Mouse (Mus musculus): Measurements from ENCODE around the gene Baz2b.

The Baz2b gene

GRCm38 (mm10) chr2:60117867-60118266 is 91.8 kb downstream of the Baz2b start:
- no peaks in the 10 kb centered on the region for H3K36me3 ChIP-seq (ENCODE audit: insufficient read depth, low read length)
- H3K4me1 ChIP-seq (replicated peaks; ENCODE audit: low read depth, low read length), result peaks cover 16% of the 10 kb centered on the region
- no peak for TF ChIP-seq CTCF (conservative IDR thresholded peaks at IDR 0.05; ENCODE audit: low read length)
- no peak for TF ChIP-seq NANOG (IDR thresholded peaks at IDR 0.05; ENCODE audit: borderline replicate concordance, low read length)
- TF ChIP-seq POU5F1 (IDR thresholded peaks at IDR 0.05; ENCODE audit: borderline replicate concordance, low read length), result no peak
- H3K27me3 ChIP-seq (ENCODE audit: insufficient read depth, low read length), result no peaks in the 10 kb centered on the region
- no peak overlapping the region for H3K4me3 ChIP-seq (replicated peaks; ENCODE audit: low read length)
- no peaks in the 10 kb centered on the region for H3K9me3 ChIP-seq (ENCODE audit: low read length)

DNA sequence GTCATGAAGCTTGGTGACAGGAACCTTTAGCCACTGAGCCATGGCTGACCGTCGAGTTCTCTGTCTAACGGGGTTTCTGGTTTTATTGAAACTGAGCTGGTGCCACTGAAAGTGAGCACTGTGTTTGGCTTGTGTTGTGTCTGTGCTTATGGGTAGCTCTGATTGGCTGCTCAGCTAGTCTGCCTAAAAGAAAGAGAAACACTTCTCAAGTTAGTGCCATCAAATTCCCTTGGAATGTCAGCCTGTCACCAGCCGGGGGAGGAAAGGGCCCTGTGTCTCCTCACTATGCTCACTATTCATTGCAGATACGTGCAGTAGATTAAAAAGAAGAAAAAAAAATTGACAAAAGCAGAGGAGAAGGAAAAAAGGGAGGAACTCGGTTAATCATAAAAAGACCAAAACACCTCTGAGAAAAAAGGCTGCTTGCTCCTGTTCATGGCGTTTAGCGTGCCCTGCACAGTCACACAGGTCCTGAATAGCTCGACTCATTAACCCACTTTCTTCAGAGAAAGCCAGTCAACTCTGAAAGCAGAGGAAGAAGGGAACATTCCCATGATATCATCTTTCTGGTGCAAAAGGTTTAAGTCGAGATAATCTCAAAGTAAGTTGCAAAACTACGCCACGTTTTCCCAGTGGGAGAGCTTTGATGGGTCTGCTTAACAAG is 93.6 kb downstream of the Baz2b start:
- Histone ChIP-seq H3K4me3 (replicated peaks; ENCODE audit: low read length) (no peak overlapping the region), H3K9me3 (ENCODE audit: low read length) (no peaks in the 10 kb centered on the region), H3K36me3 (ENCODE audit: insufficient read depth, low read length) (no peaks in the 10 kb centered on the region), H3K27me3 (ENCODE audit: insufficient read depth, low read length) (no peaks in the 10 kb centered on the region), H3K4me1 (replicated peaks; ENCODE audit: low read depth, low read length) (peaks cover 10% of the 10 kb centered on the region)
- TF ChIP-seq NANOG (IDR thresholded peaks at IDR 0.05; ENCODE audit: borderline replicate concordance, low read length), result no peak
- TF ChIP-seq CTCF (conservative IDR thresholded peaks at IDR 0.05; ENCODE audit: low read length), result no peak
- no peak for TF ChIP-seq POU5F1 (IDR thresholded peaks at IDR 0.05; ENCODE audit: borderline replicate concordance, low read length)

- TF ChIP-seq POU5F1 (IDR thresholded peaks at IDR 0.05; ENCODE audit: borderline replicate concordance, low read length) (no peak), NANOG (IDR thresholded peaks at IDR 0.05; ENCODE audit: borderline replicate concordance, low read length) (no peak), CTCF (conservative IDR thresholded peaks at IDR 0.05; ENCODE audit: low read length) (no peak)
- no peaks in the 10 kb centered on the region for H3K9me3 ChIP-seq (ENCODE audit: low read length)
Measured at GRCm38 (mm10) chr2:60114901-60115300, 94.7 kb downstream of the Baz2b start.

GRCm38 (mm10) chr2:60113661-60114560 is 95.7 kb downstream of the Baz2b start:
- TF ChIP-seq NANOG (IDR thresholded peaks at IDR 0.05; ENCODE audit: borderline replicate concordance, low read length) (no peak), POU5F1 (IDR thresholded peaks at IDR 0.05; ENCODE audit: borderline replicate concordance, low read length) (no peak), CTCF (conservative IDR thresholded peaks at IDR 0.05; ENCODE audit: low read length) (no peak)
- Histone ChIP-seq H3K4me1 (replicated peaks; ENCODE audit: low read depth, low read length) (peaks cover 10% of the 10 kb centered on the region), H3K36me3 (ENCODE audit: insufficient read depth, low read length) (no peaks in the 10 kb centered on the region), H3K4me3 (replicated peaks; ENCODE audit: low read length) (no peak overlapping the region), H3K9me3 (ENCODE audit: low read length) (no peaks in the 10 kb centered on the region), H3K27me3 (ENCODE audit: insufficient read depth, low read length) (no peaks in the 10 kb centered on the region)

More at GRCm38 (mm10) chr2:60114901-60115300, 94.7 kb downstream of the Baz2b start:
- H3K36me3 ChIP-seq (ENCODE audit: insufficient read depth, low read length), result no peaks in the 10 kb centered on the region
- H3K27me3 ChIP-seq (ENCODE audit: insufficient read depth, low read length), result no peaks in the 10 kb centered on the region
- H3K4me1 ChIP-seq (replicated peaks; ENCODE audit: low read depth, low read length), result peaks cover 10% of the 10 kb centered on the region
- H3K4me3 ChIP-seq (replicated peaks; ENCODE audit: low read length), result no peak overlapping the region

DNA sequence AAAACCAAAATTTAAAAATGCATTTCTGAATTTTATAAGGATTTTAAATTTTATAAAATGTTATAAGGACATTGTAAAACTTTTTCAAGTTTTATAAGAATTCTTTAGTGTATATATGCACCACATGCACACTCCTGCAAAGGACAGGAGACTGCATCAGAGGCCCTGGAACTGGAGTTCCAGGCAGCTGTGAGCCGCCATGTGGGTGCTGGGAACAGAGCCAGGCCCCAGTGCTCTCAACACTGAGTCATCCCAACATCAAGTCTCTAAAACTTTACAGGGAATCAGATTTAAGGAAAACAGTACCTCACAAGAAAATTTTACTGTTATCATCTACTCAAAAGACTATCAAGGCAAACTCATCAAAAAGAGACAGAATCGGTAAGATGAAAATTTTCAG is 97.5 kb downstream of the Baz2b start:
- Histone ChIP-seq H3K9me3 (ENCODE audit: low read length) (no peaks in the 10 kb centered on the region), H3K4me1 (replicated peaks; ENCODE audit: low read depth, low read length) (peaks cover 10% of the 10 kb centered on the region), H3K27me3 (ENCODE audit: insufficient read depth, low read length) (no peaks in the 10 kb centered on the region), H3K36me3 (ENCODE audit: insufficient read depth, low read length) (no peaks in the 10 kb centered on the region), H3K4me3 (replicated peaks; ENCODE audit: low read length) (no peak overlapping the region)
- no peak for TF ChIP-seq NANOG (IDR thresholded peaks at IDR 0.05; ENCODE audit: borderline replicate concordance, low read length)

DNA sequence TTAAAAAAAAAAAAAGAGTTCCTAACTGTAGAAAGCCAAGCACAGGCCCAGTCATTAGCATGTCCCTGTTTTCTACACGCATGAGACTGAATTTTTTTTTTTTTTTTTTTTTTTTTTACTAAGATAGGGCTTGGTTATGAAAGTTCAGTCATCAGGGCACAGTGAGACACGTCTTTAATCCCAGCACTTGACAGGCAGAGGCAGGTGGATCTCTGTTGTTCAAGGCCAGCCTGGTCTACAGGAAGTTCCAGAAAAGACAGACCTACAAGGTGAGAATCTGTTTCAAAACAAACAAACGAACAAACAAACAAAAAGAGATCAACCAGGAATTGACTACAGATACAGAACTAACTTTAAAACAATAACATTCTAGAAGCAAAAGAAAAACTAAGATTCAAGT is 100.6 kb downstream of the Baz2b start:
- Histone ChIP-seq H3K9me3 (ENCODE audit: low read length) (no peaks in the 10 kb centered on the region), H3K36me3 (ENCODE audit: insufficient read depth, low read length) (no peaks in the 10 kb centered on the region), H3K4me3 (replicated peaks; ENCODE audit: low read length) (no peak overlapping the region), H3K4me1 (replicated peaks; ENCODE audit: low read depth, low read length) (peaks cover 5% of the 10 kb centered on the region), H3K27me3 (ENCODE audit: insufficient read depth, low read length) (no peaks in the 10 kb centered on the region)
- TF ChIP-seq NANOG (IDR thresholded peaks at IDR 0.05; ENCODE audit: borderline replicate concordance, low read length), result no peak
- no peak for TF ChIP-seq CTCF (conservative IDR thresholded peaks at IDR 0.05; ENCODE audit: low read length)
- TF ChIP-seq POU5F1 (IDR thresholded peaks at IDR 0.05; ENCODE audit: borderline replicate concordance, low read length), result no peak

GRCm38 (mm10) chr2:60096625-60097024 is 113.0 kb downstream of the Baz2b start:
- Histone ChIP-seq H3K9me3 (ENCODE audit: low read length) (no peaks in the 10 kb centered on the region), H3K4me3 (replicated peaks; ENCODE audit: low read length) (no peak overlapping the region)
- TF ChIP-seq NANOG (IDR thresholded peaks at IDR 0.05; ENCODE audit: borderline replicate concordance, low read length) (no peak), CTCF (conservative IDR thresholded peaks at IDR 0.05; ENCODE audit: low read length) (no peak), POU5F1 (IDR thresholded peaks at IDR 0.05; ENCODE audit: borderline replicate concordance, low read length) (no peak)

DNA sequence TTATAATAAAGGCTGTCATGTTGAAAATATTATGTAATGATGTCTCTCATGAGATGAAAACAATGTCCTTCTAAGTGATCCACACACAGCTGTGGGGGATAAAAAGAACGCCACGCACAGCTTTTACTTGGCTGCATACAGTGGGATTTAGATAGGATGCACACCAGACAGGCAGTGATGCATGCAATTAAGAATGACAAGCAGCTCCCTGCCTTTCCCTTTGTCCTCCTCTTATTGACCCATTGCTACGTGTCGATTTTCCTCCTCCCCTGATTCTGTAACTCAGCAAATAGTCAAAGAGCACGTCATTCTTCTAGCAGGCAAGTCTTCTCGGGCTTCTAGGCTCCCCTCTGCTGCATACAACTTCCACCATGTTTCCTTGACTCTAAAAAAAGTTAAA is 119.4 kb downstream of the Baz2b start:
- Histone ChIP-seq H3K4me3 (replicated peaks; ENCODE audit: low read length) (no peak overlapping the region), H3K27me3 (ENCODE audit: insufficient read depth, low read length) (no peaks in the 10 kb centered on the region), H3K4me1 (replicated peaks; ENCODE audit: low read depth, low read length) (peaks cover 34% of the 10 kb centered on the region), H3K9me3 (ENCODE audit: low read length) (no peaks in the 10 kb centered on the region), H3K36me3 (ENCODE audit: insufficient read depth, low read length) (no peaks in the 10 kb centered on the region)
- TF ChIP-seq POU5F1 (IDR thresholded peaks at IDR 0.05; ENCODE audit: borderline replicate concordance, low read length) (no peak), NANOG (IDR thresholded peaks at IDR 0.05; ENCODE audit: borderline replicate concordance, low read length) (no peak)

More at GRCm38 (mm10) chr2:60096625-60097024, 113.0 kb downstream of the Baz2b start:
- H3K36me3 ChIP-seq (ENCODE audit: insufficient read depth, low read length), result no peaks in the 10 kb centered on the region
- H3K27me3 ChIP-seq (ENCODE audit: insufficient read depth, low read length), result no peaks in the 10 kb centered on the region
- no peaks in the 10 kb centered on the region for H3K4me1 ChIP-seq (replicated peaks; ENCODE audit: low read depth, low read length)
